In the genomic region with DNA sequence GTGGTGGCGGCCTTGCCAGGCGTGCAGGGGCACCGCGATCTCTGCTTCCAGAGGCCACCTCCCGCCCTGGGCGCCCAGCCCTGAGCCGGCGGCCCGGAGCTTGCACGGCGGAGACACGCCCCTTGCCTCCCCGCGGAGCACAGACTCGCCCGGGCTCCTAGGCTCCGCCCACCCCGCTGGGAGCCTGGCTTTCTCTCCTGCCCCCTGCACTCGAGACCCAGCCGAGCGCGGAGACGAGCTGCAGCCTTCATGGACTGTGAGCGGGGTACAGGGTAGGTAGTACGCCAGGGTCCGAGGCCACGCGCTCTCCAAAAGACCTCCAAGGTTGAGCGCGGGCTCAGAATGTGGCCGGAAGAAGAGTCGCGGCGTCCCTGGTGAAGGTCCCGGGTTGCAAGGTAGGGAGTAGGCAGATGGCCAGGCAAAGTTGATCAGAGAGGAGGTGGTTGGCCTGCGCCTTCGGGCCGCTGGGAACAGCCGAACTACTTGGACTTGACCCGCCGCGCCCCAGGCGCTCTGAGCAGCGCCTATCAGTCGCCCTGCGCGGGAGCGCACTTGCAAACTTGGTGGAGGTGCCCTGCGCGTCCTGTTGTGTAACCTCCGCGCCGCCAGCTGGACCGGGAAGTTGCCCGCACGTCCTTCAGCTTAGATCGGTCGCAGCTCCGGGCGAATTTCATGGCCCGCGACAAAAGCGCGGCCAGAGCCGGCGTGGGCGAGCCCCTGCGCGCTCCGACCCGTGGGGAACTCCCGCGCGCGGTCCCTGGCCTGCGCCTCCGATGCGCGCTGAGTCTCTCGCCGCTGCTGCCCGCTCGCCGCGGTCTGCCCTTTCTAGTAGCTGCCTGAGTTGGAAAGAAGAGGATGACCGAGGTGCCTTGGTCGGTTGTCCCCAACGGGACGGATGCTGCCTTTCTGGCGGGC, we compare ENCODE assay signal across 8 mouse cellular contexts. TPM values are rescaled to one million over a fixed set of nuclear protein-coding genes. Genes with fewer than 3 reads are reported as not detected.
DNase-seq lines count a peak whose midpoint lies in the region; ATAC-seq and TF ChIP-seq lines count a peak whose summit lies in the region.

TSS of gene P2ry1 (plus strand) at position 209 of the 915 bp plus-strand sequence.

- peak within 1 kb of the TSS; percentile 59 for H3K9ac ChIP-seq in forebrain, embryonic 15.5 days (replicated peaks)
- H3K9ac ChIP-seq in neural tube, embryonic 15.5 days (replicated peaks) = peak within 1 kb of the TSS; percentile 54

- DNase-seq in G1E (ENCODE audit: low spot score) = peak; percentile 97
- peak; percentile 28 to 29 for DNase-seq in cerebellum, adult 18-20 months
- peak; percentile 69 for DNase-seq in heart, postnatal 25 days (ENCODE audit: low spot score)
- DNase-seq in layer of hippocampus, adult 18-20 months (ENCODE audit: low spot score in 2 of 2) = peak; percentile 11 to 46
- peak; percentile 56 for DNase-seq in lung, adult 2 months
- peak; percentile 84 for DNase-seq in testis, postnatal 10 days (ENCODE audit: low spot score)

- under 1% methylated on average over 90 of the region's 90 CpGs for WGBS in forebrain, embryonic 15.5 days
- under 1% methylated on average over 90 of the region's 90 CpGs for WGBS in lung, adult 2 months
- under 1% methylated on average over 88 of the region's 90 CpGs for WGBS in neural tube, embryonic 15.5 days

- intact Hi-C loops in heart, postnatal 25 days (cut with DNase I) = loop anchor here (5.0 kb wide), 1 partner anchor 184 kb away; no protein-coding TSS in a partner anchor

- H3K9me3 ChIP-seq in G1E (replicated peaks) = no peaks in the 10 kb centered on the region
- no peaks in the 10 kb centered on the region for H3K9me3 ChIP-seq in forebrain, embryonic 15.5 days
- H3K9me3 ChIP-seq in neural tube, embryonic 15.5 days (replicated peaks) = no peaks in the 10 kb centered on the region

- H3K4me2 ChIP-seq in forebrain, embryonic 15.5 days (replicated peaks) = peak within 1 kb of the TSS; percentile 98
- peak within 1 kb of the TSS; percentile 97 for H3K4me2 ChIP-seq in neural tube, embryonic 15.5 days

- ATAC-seq in G1E (ENCODE audit: extremely low read depth, insufficient number of reproducible peaks, low FRiP score, poor library complexity, severe bottlenecking) = peak; percentile 80
- ATAC-seq in forebrain, embryonic 15.5 days (replicated peaks) = peak; percentile 98
- ATAC-seq in neural tube, embryonic 15.5 days (ENCODE audit: low FRiP score) = peak; percentile 96

- peaks cover 24% of the 10 kb centered on the region for H3K4me1 ChIP-seq in G1E (ENCODE audit: insufficient read depth, low read depth, low read length)
- peaks cover 4% of the 10 kb centered on the region; the same call in 1 of the 2 replicates for H3K4me1 ChIP-seq in forebrain, embryonic 15.5 days
- 0 out of 2 replicates have a peak, but pooled peaks cover 2% of the 10 kb centered on the region for H3K4me1 ChIP-seq in lung, adult 2 months (ENCODE audit: control insufficient read depth, insufficient read depth, low read length)
- H3K4me1 ChIP-seq in neural tube, embryonic 15.5 days = peaks cover 6% of the 10 kb centered on the region; the same call in 1 of the 2 replicates

- peaks cover 6% of the 10 kb centered on the region; the same call in 1 of the 2 replicates for H3K27me3 ChIP-seq in G1E (ENCODE audit: insufficient read depth, low read length)
- peaks cover 10% of the 10 kb centered on the region; the same call in 1 of the 2 replicates for H3K27me3 ChIP-seq in forebrain, embryonic 15.5 days
- H3K27me3 ChIP-seq in neural tube, embryonic 15.5 days (replicated peaks) = no peaks in the 10 kb centered on the region; the same call in 1 of the 2 replicates

- H3K4me3 ChIP-seq in G1E (ENCODE audit: low read depth, low read length) = peak within 1 kb of the TSS; percentile 74
- H3K4me3 ChIP-seq in forebrain, embryonic 15.5 days = peak within 1 kb of the TSS; percentile 79
- peak within 1 kb of the TSS; percentile 78 for H3K4me3 ChIP-seq in lung, adult 2 months (replicated peaks; ENCODE audit: extremely low read depth, low read depth, low read length)
- H3K4me3 ChIP-seq in neural tube, embryonic 15.5 days (replicated peaks) = peak within 1 kb of the TSS; percentile 70

- H3K27ac ChIP-seq in forebrain, embryonic 15.5 days (replicated peaks) = no peak within 1 kb of the TSS
- peak within 1 kb of the TSS; percentile 1 for H3K27ac ChIP-seq in neural tube, embryonic 15.5 days (replicated peaks)

- peaks cover 7% of the 10 kb centered on the region for H3K36me3 ChIP-seq in G1E (replicated peaks)
- H3K36me3 ChIP-seq in forebrain, embryonic 15.5 days = no peaks in the 10 kb centered on the region
- no peaks in the 10 kb centered on the region for H3K36me3 ChIP-seq in neural tube, embryonic 15.5 days

- TF ChIP-seq POLR2A in lung, adult 2 months (IDR thresholded peaks at IDR 0.05; ENCODE audit: borderline replicate concordance, extremely low read depth, low read depth, low read length) = 0 out of 2 replicates have a peak, but pooled peaks have one; percentile 17

- TF ChIP-seq CTCF in G1E (IDR thresholded peaks at IDR 0.05; ENCODE audit: low read depth, low read length) = no peak
- TF ChIP-seq CTCF in lung, adult 2 months (IDR thresholded peaks at IDR 0.05; ENCODE audit: insufficient read depth, low read length) = no peak

RNA-seq across cellular contexts. Expression of gene P2ry1, which starts in this region (rescaled TPM):
- 9.0 and 9.3 TPM in 2 replicates for total RNA-seq in G1E (2014; fragmentation: Nextera tagmentation)
- 26.4 and 29.1 TPM in 2 replicates for total RNA-seq in G1E (2017)
- polyA plus RNA-seq in G1E (2012) = 3.1 and 3.8 TPM in 2 replicates
- polyA plus RNA-seq in forebrain, embryonic 15.5 days (2015; fragmentation: Nextera tagmentation; extraction: Ambion mirVana) = 4.1 TPM in 2 replicates
- 10 to 100 TPM; 31.3 to 33.1 TPM for total RNA-seq in heart, postnatal 25 days (2021)
- total RNA-seq in layer of hippocampus, adult 18-20 months (2021) = 1 to 10 TPM; 3.0 to 3.3 TPM
- 2.5 and 3.9 TPM in 2 replicates for polyA plus RNA-seq in lung, adult 2 months (2012; rRNA removed)
- 3.2 and 5.8 TPM in 2 replicates for polyA plus RNA-seq in neural tube, embryonic 15.5 days (2015; fragmentation: Nextera tagmentation; extraction: Ambion mirVana)

Comparison
In these comparisons a context has a peak if more than half of its experiments do, and no peak if none do; other contexts are left out.
1. DNase-seq: peak in every context shown above with its lines; median percentile 97 in G1E; 84 in testis, postnatal 10 days; 69 in heart, postnatal 25 days; 56 in lung, adult 2 months; 28 in cerebellum, adult 18-20 months; 28 in layer of hippocampus, adult 18-20 months.